Mouse (Mus musculus) kidney, postnatal 4 days (tissue): ENCODE measurements at regions not wholly inside any gene's neighbourhood (a gene's known extent, or its start where the extent isn't known, plus 50 kb on each side); places are given as distances from the start of the nearest gene placed in this dataset.
"Not testable (repeated sequence)": the region's sequence is repeated elsewhere in the genome, so short reads cannot be mapped to it uniquely, and the experiment has no call there.

ENCODE experiments used
- DNase-seq, 2 experiments: peaks; one replicate each; pipeline ENCODE4 v3.0.0; 2021; ENCODE audit warnings: mixed read lengths in 2 of 2

GRCm38 (mm10) chr4:23567827-23568226 lies 928.4 kb upstream of the Mms22l start:
- no peak for DNase-seq

- no peak for DNase-seq
These were observed 923.2 kb upstream of the Mms22l start for GRCm38 (mm10) chr4:23573013-23573412.

- DNase-seq, result no peak
These were observed 908.8 kb upstream of the Mms22l start for GRCm38 (mm10) chr4:23587412-23587811.

GRCm38 (mm10) chr4:23590883-23591282 lies 905.4 kb upstream of the Mms22l start:
- no peak for DNase-seq

- DNase-seq, result no peak
These were observed 904.7 kb upstream of the Mms22l start for GRCm38 (mm10) chr4:23591593-23591992.

GRCm38 (mm10) chr4:23600070-23600469 lies 896.2 kb upstream of the Mms22l start:
- no peak for DNase-seq

- peak in 1 of 2 experiments; percentile 2 for DNase-seq
These were observed 894.6 kb upstream of the Mms22l start for GRCm38 (mm10) chr4:23601426-23602293.

- no peak for DNase-seq
These were observed 893.8 kb upstream of the Mms22l start for GRCm38 (mm10) chr4:23602294-23602932.

- DNase-seq, result no peak
These were observed 888.9 kb upstream of the Mms22l start for GRCm38 (mm10) chr4:23607348-23607747.

- DNase-seq, result no peak
These were observed 875.0 kb upstream of the Mms22l start for GRCm38 (mm10) chr4:23621208-23621607.

GRCm38 (mm10) chr4:23622231-23622630 lies 874.0 kb upstream of the Mms22l start:
- no peak for DNase-seq

GRCm38 (mm10) chr4:23636231-23636928 lies 859.9 kb upstream of the Mms22l start:
- DNase-seq, result no peak

GRCm38 (mm10) chr4:23636929-23637235 lies 859.4 kb upstream of the Mms22l start:
- no peak for DNase-seq

- DNase-seq, result not testable (repeated sequence)
These were observed 839.6 kb upstream of the Mms22l start for GRCm38 (mm10) chr4:23656671-23657070.

- DNase-seq, result no peak
These were observed 827.4 kb upstream of the Mms22l start for GRCm38 (mm10) chr4:23668896-23669295.

- no peak for DNase-seq
These were observed 792.6 kb upstream of the Mms22l start for GRCm38 (mm10) chr4:23703626-23704025.

GRCm38 (mm10) chr4:23710716-23711115 lies 785.5 kb upstream of the Mms22l start:
- no peak for DNase-seq

GRCm38 (mm10) chr4:23713781-23714415 lies 782.4 kb upstream of the Mms22l start:
- DNase-seq, result no peak

- DNase-seq, result no peak
These were observed 768.4 kb upstream of the Mms22l start for GRCm38 (mm10) chr4:23727846-23728245.

- DNase-seq, result no peak
These were observed 763.8 kb upstream of the Mms22l start for GRCm38 (mm10) chr4:23732471-23732870.

- no peak for DNase-seq
These were observed 752.2 kb upstream of the Mms22l start for GRCm38 (mm10) chr4:23744079-23744478.

GRCm38 (mm10) chr4:23758005-23758404 lies 738.2 kb upstream of the Mms22l start:
- DNase-seq, result no peak
